Mouse (Mus musculus) kidney, postnatal 0 days (tissue): ENCODE results near the gene Mrpl20. TPM values are rescaled to one million over a fixed set of nuclear protein-coding genes. Genes with fewer than 3 reads are reported as not detected.

Experiments used
- ATAC-seq: fragments of 200-750 bp; cut with Nextera tagmentation; replicated peaks from 2 replicates; pipeline ENCODE4 v1.8.0; 2017; ENCODE audit warnings: low read depth, moderate number of reproducible peaks, moderate TSS enrichment, moderate library complexity; ENCODE audit not compliant: low FRiP score
- DNase-seq: peaks from one replicate; pipeline ENCODE4 v3.0.0-alpha.2; 2016; ENCODE audit warnings: low spot score
- H3K27ac ChIP-seq: fragments of 300-500 bp; sonication (generic); 2 replicates; pipeline ENCODE4 v1.5.1; 2014; ENCODE audit warnings: mild to moderate bottlenecking
- H3K27me3 ChIP-seq: fragments of 300-500 bp; sonication (generic); 2 replicates; pipeline ENCODE4 v1.6.1; 2014; ENCODE audit warnings: low read length, mixed read lengths; ENCODE audit not compliant: insufficient read depth
- H3K36me3 ChIP-seq: fragments of 300-500 bp; sonication (generic); 2 replicates; pipeline ENCODE4 v1.6.1; 2014; ENCODE audit warnings: low read length, mixed read lengths; ENCODE audit not compliant: insufficient read depth
- H3K4me1 ChIP-seq: fragments of 300-500 bp; sonication (generic); replicated peaks from 2 replicates; pipeline ENCODE4 v1.6.1; 2014; ENCODE audit warnings: antibody characterized with exemption, low read length, mixed read lengths; ENCODE audit not compliant: insufficient read depth
- H3K4me2 ChIP-seq: fragments of 300-500 bp; sonication (generic); 2 replicates; pipeline ENCODE4 v1.6.1; 2014; ENCODE audit warnings: mild to moderate bottlenecking, low read length, moderate library complexity, mixed read lengths
- H3K4me3 ChIP-seq: fragments of 300-500 bp; sonication (generic); replicated peaks from 2 replicates; pipeline ENCODE4 v1.5.1; 2014; ENCODE audit warnings: low read depth, low read length
- H3K9ac ChIP-seq: fragments of 300-500 bp; sonication (generic); 2 replicates; pipeline ENCODE4 v1.6.1; 2014; ENCODE audit warnings: low read depth, low read length
- H3K9me3 ChIP-seq: fragments of 300-500 bp; sonication (generic); replicated peaks from 2 replicates; pipeline ENCODE4 v1.6.1; 2016; ENCODE audit warnings: low read length, inconsistent platforms, mixed read lengths
- CTCF ChIP-seq: IDR thresholded peaks from 2 replicates; pipeline ENCODE4 v1.5.1; 2016; ENCODE audit warnings: antibody characterized with exemption, low read depth, mild to moderate bottlenecking, moderate library complexity
- WGBS: fragments of 180-500 bp; shearing (Covaris S2); extraction: QIAGEN DNeasy Blood & Tissue Kit; methylation state at CpG from one replicate; pipeline ENCODE4 v1.1.7; 2014; 5-methylcytosine and 5-hydroxymethylcytosine counted together
- polyA plus RNA-seq: library from polyadenylated mRNA; unstranded; fragments of >200 nt; fragmentation: Nextera tagmentation; extraction: Ambion mirVana; gene quantifications from 2 replicates; pipeline ENCODE4 v1.2.1, GENCODE M21; 2015

Gene Mrpl20
- 283 and 294 TPM in 2 replicates for polyA plus RNA-seq

DNA sequence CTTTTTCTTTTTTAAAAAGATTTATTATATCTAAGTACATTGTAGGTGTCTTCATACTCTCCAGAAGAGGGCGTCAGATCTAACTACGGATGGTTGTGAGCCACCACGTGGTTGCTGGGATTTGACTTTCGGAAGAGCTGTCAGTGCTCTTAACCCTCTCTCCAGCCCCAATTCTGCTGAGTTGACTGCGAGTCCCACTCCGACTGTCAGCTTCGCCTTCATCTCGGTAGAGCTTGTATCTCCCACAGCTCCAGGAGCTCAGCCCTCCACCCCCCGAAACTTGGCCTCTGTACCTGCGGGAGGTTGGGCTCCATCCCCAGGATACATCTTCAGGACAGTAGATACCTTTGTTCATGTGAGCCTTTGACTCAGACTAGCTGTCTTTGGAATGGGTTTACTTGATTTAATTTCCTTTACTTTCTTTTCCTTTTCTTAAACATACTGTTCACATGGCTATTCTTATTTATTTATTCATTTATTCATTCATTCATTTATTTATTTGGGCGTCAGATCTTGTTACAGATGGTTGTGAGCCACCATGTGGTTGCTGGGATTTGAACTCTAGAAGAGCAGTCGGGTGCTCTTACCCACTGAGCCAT, at the start of gene Mrpl20:
TSS of gene Mrpl20 (plus strand) at position 138 of the 599 bp plus-strand sequence.
- H3K27ac ChIP-seq: peak within 1 kb of the TSS; percentile 81
- peak within 1 kb of the TSS; percentile 80 for H3K4me2 ChIP-seq
- 13% methylated on average over 12 of the region's 12 CpGs for WGBS
- peak; percentile 58 for DNase-seq
- H3K27me3 ChIP-seq: no peaks in the 10 kb centered on the region
- H3K36me3 ChIP-seq: peaks cover 9% of the 10 kb centered on the region; the same call in 1 of the 2 replicates
- ATAC-seq: no peak; the same call in 1 of the 2 replicates
- peaks cover 9% of the 10 kb centered on the region for H3K4me1 ChIP-seq
- peak; percentile 42; the same call in 1 of the 2 replicates for TF ChIP-seq CTCF
- H3K4me3 ChIP-seq: peak within 1 kb of the TSS; percentile 90
- peak within 1 kb of the TSS; percentile 90 for H3K9ac ChIP-seq
- no peaks in the 10 kb centered on the region for H3K9me3 ChIP-seq

DNA sequence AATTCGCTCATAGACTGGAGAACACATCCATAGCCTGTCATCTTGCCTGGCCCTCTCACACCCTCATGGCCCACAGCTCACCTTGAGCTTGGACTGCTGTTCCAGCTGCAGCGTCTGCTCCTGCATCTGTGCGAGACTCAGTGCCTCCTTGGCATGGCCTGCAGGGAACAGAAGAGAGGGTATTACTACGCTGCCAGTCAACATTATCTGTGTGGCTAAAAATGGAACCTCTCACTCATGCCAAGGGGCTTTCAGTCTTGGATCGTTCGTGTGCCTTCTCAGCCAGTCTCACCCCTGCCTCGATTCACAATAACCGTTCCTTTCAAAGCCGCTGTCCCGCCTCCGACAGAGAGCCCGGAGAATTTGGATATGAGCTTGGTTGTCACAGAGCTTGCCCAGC, 45.7 kb upstream of the Mrpl20 start:
- no peaks in the 10 kb centered on the region for H3K9me3 ChIP-seq
- DNase-seq (no peak), ATAC-seq (no peak)
- 0 out of 2 replicates have a peak, but pooled peaks cover 16% of the 10 kb centered on the region for H3K4me1 ChIP-seq
- H3K36me3 ChIP-seq: peaks cover 30% of the 10 kb centered on the region
- no peaks in the 10 kb centered on the region for H3K27me3 ChIP-seq
- no peak overlapping the region for H3K27ac ChIP-seq
- TF ChIP-seq CTCF: no peak
- H3K4me3 ChIP-seq: no peak overlapping the region
- H3K4me2 ChIP-seq: no peak overlapping the region
- 95% methylated on average over 12 of the region's 12 CpGs for WGBS
- no peak overlapping the region for H3K9ac ChIP-seq

DNA sequence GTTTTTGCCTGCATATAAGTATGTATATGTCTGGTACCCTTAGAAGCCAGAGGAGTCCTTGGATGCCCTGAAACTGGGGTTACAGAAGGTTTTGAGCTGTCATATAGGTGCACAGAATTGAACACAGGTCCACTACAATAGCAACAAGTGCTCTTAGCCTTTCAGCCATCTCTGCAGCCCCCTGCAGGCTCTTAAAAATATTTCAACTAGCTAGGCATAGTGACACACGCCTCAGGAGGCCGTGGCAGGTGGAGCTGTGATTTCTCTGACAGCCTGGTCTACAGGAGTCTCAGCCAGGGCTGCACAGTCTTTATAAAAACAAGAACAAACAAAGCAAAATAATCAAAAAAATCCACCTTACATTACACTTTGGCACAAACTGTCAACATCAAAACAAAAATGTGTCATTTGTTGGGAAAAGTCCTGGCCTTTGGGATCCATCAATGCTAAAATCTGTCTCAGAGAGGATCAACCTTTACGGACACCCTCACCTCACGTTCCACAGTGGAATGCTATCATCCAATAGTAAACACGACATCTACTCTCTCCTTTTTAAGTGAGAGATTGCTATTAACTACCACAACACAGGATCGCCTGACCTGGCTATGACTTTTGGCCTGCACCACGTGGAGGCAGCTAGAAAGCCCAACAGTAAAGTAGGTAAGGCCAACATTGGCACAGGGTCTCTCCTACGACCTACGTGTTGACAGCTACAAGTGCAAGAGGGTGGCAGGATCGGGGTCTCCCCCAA, 42.6 kb upstream of the Mrpl20 start:
- H3K4me2 ChIP-seq: peak overlapping the region; percentile 90
- H3K36me3 ChIP-seq: peaks cover 11% of the 10 kb centered on the region
- WGBS: 2% methylated on average over 10 of the region's 10 CpGs
- peak; percentile 61 for DNase-seq
- H3K9me3 ChIP-seq: no peaks in the 10 kb centered on the region
- H3K27ac ChIP-seq: peak overlapping the region; percentile 82
- H3K27me3 ChIP-seq: no peaks in the 10 kb centered on the region
- 0 out of 2 replicates have a peak, but pooled peaks cover 16% of the 10 kb centered on the region for H3K4me1 ChIP-seq
- TF ChIP-seq CTCF: peak; percentile 54
- ATAC-seq: no peak
- H3K9ac ChIP-seq: peak overlapping the region; percentile 72
- H3K4me3 ChIP-seq: peak overlapping the region; percentile 73

DNA sequence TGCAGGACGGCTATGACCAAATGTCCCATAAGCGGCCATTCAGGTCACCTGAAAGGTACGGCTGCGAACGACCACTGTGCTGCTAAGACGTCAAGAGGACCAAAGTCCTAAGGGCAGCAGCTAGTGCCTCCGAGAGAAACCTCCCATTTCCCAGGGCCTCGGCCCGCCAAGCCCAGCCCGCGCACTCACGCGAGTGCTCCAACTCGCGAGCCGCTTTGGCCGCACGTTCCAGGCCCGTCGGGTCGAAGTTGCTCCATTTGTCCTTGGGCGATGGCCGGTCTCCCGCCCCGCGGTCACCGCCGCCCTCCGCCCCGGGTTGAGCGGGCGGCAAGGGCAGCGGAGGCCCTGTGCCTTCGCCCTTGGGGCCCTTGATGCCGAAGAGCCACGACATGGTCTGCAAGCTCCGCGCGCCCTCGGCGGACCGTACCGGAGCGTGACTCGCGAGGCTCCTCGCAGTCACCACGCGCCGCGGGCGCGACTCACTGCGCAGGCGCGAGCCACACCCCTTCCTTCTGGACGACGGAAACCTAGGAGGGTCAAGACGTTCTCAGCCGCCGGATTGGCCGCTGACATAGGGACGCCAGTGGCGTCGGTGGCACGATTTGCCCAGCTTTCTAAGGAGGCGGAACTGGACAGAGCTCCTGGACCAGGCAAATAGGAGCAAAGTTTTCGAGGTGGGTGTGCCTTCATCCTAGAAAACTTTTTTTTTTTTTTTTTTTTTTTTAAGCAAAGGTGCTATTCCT, 41.9 kb upstream of the Mrpl20 start, which contains the start of gene Atad3a:
TSS of gene Atad3a (minus strand) at position 481 of the 743 bp plus-strand sequence.
- TF ChIP-seq CTCF: no peak
- Histone ChIP-seq H3K9me3 (no peaks in the 10 kb centered on the region), H3K36me3 (peaks cover 3% of the 10 kb centered on the region; the same call in 1 of the 2 replicates), H3K4me3 (peak within 1 kb of the TSS; percentile 73), H3K4me1 (0 out of 2 replicates have a peak, but pooled peaks cover 16% of the 10 kb centered on the region), H3K9ac (peak within 1 kb of the TSS; percentile 72), H3K4me2 (peak within 1 kb of the TSS; percentile 90), H3K27me3 (no peaks in the 10 kb centered on the region), H3K27ac (peak within 1 kb of the TSS; percentile 82)
- under 1% methylated on average over 68 of the region's 68 CpGs for WGBS
- DNase-seq (peak; percentile 97), ATAC-seq (peak; percentile 97)

DNA sequence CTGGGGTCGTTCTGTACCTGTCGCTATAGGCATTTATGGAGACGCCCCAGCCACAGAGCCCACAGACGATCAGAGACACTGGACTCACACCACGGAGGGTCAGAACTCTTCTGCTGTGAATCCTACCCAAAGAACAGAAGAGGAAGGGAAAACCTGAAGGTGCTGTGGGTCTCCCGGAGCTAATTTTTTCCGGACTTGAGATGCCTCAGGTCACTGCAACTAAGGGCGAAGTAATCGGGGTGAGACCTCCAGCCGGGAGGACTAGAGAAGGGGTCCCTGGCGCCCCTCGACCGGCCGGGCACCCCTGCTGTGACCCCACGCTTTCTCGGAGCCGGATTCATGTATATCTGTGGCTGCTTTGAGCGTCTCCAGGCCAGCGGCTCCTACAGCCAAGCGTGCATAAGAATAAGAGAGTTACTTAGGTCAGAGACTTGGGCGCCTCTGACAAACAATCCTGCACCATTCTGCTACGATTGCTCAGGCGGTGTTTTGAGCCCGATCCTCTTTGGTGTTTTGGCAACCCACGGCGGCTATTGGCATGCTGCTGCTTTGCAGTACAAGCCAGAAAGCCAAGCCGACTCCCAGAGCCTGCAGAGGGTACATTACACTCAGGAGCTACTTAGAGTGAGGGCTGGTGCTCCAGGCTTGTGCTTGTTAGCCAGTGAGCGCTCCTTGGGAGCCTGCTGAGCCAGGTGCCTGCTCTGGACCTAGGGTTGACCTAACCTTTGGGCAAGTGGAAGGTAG, 41.1 kb upstream of the Mrpl20 start:
- H3K9me3 ChIP-seq: no peaks in the 10 kb centered on the region
- DNase-seq: no peak
- WGBS: 2% methylated on average over 28 of the region's 28 CpGs

More for the DNA sequence above, 41.1 kb upstream of the Mrpl20 start:
- Histone ChIP-seq H3K9ac (peak overlapping the region; percentile 61), H3K36me3 (no peaks in the 10 kb centered on the region), H3K27me3 (no peaks in the 10 kb centered on the region), H3K4me2 (peak overlapping the region; percentile 90), H3K4me3 (peak overlapping the region; percentile 73), H3K4me1 (0 out of 2 replicates have a peak, but pooled peaks cover 16% of the 10 kb centered on the region), H3K27ac (peak overlapping the region; percentile 50; the same call in 1 of the 2 replicates)
- TF ChIP-seq CTCF: no peak
- no peak for ATAC-seq
